21 mouse cellular contexts compared by ENCODE assay signal in the genomic region with DNA sequence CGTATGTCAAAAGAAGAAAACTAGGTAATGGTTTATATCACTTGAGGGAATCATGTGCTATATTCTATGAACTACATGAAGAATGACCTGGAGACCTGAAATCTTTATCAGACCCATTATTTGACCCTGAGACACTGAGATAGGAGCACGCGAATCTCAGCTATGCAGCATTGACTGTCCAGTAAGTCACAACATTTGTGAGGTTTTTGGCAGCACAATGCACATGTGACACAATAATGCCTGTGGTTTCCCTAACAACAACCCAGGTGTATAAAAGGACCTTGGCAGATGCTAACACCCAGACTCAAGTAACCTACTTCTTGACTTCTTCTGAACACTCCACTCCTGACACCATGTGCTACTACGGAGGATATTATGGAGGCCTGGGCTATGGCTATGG. TPM values are rescaled to one million over a fixed set of nuclear protein-coding genes. Genes with fewer than 3 reads are reported as not detected.
A peak's percentile ranks its signal among the peaks of the same experiment; 100 is the strongest.
DNase-seq lines count a peak whose midpoint lies in the region; ATAC-seq and TF ChIP-seq lines count a peak whose summit lies in the region.
"Had no signal": no experiment of that assay in that cellular context is flagged by ENCODE, and none has a peak within 500 bp of the region (broad histone marks: within the 10 kb centered on the region; RNA-seq: fewer than 3 reads in every experiment).

A gene (plus strand): TSS at position 301 of the 400 bp plus-strand sequence.

- H3K36me3 ChIP-seq in midbrain, embryonic 11.5 days (ENCODE audit: control insufficient read depth, insufficient read depth, low read length) = no peaks in the 10 kb centered on the region
- H3K36me3 ChIP-seq in midbrain, embryonic 14.5 days (ENCODE audit: control insufficient read depth, insufficient read depth, low read length) = no peaks in the 10 kb centered on the region
- no peaks in the 10 kb centered on the region for H3K36me3 ChIP-seq in testis, adult 2 months (ENCODE audit: control insufficient read depth, insufficient read depth, low read length)
- H3K36me3 ChIP-seq: G1E had no signal

- H3K9ac ChIP-seq in midbrain, embryonic 11.5 days (ENCODE audit: low read length) = no peak within 1 kb of the TSS
- H3K9ac ChIP-seq in midbrain, embryonic 14.5 days (replicated peaks; ENCODE audit: low read length) = no peak within 1 kb of the TSS

- H3K27ac ChIP-seq in midbrain, embryonic 11.5 days (ENCODE audit: low read depth, low read length) = no peak within 1 kb of the TSS
- no peak within 1 kb of the TSS for H3K27ac ChIP-seq in midbrain, embryonic 14.5 days (replicated peaks; ENCODE audit: low read depth, low read length)
- H3K27ac ChIP-seq in testis, adult 2 months (ENCODE audit: control insufficient read depth, insufficient read depth, low read depth, low read length) = no peak within 1 kb of the TSS

- no peaks in the 10 kb centered on the region for H3K4me1 ChIP-seq in midbrain, embryonic 11.5 days (ENCODE audit: control insufficient read depth, insufficient read depth, low read length)
- no peaks in the 10 kb centered on the region for H3K4me1 ChIP-seq in midbrain, embryonic 14.5 days (ENCODE audit: control insufficient read depth, insufficient read depth, low read length)
- no peaks in the 10 kb centered on the region for H3K4me1 ChIP-seq in testis, adult 2 months (ENCODE audit: control insufficient read depth, insufficient read depth, low read length)

- peak; percentile 41 for DNase-seq in midbrain, embryonic 11.5 days (ENCODE audit: low spot score, missing footprints)
- DNase-seq in midbrain, embryonic 14.5 days = no peak
- no peak for DNase-seq in testis, postnatal 14 days (ENCODE audit: low spot score)
- DNase-seq: adrenal gland, adult 2 months; adrenal gland, adult 8-10 months; adrenal gland, postnatal 10 days; adrenal gland, postnatal 14 days; adrenal gland, postnatal 25 days; adrenal gland, postnatal 36 days; B cell, adult 2 months; cerebellum, adult 11 months; cerebellum, adult 11-12 months; cerebellum, adult 18-20 months had no signal

- WGBS in midbrain, embryonic 11.5 days = 91% methylated on average over 4 of the region's 4 CpGs
- WGBS in midbrain, embryonic 14.5 days = 91% methylated on average over 4 of the region's 4 CpGs

- no peak for TF ChIP-seq CTCF in testis, adult 2 months (IDR thresholded peaks at IDR 0.05; ENCODE audit: control insufficient read depth, insufficient read depth, insufficient replicate concordance, low read depth, low read length)

- no peaks in the 10 kb centered on the region for H3K27me3 ChIP-seq in midbrain, embryonic 11.5 days (ENCODE audit: control insufficient read depth, insufficient read depth, low read length)
- H3K27me3 ChIP-seq in midbrain, embryonic 14.5 days (ENCODE audit: control insufficient read depth, insufficient read depth, low read length) = no peaks in the 10 kb centered on the region
- no peaks in the 10 kb centered on the region for H3K27me3 ChIP-seq in testis, adult 2 months (ENCODE audit: control insufficient read depth, insufficient read depth, low read length)
- H3K27me3 ChIP-seq: CH12.LX, Patski had no signal

- no peak for ATAC-seq in midbrain, embryonic 11.5 days (ENCODE audit: low FRiP score)
- no peak for ATAC-seq in midbrain, embryonic 14.5 days (ENCODE audit: low FRiP score, low TSS enrichment)
- ATAC-seq: activated CD4-positive, CD25-positive, alpha-beta regulatory T cell, adult 4 months; CD4-positive, CD25-positive, alpha-beta regulatory T cell, adult 4 months; Patski had no signal

- no peak for TF ChIP-seq POLR2A in testis, adult 2 months (IDR thresholded peaks at IDR 0.05; ENCODE audit: control insufficient read depth, low read depth, low read length)

- H3K9me3 ChIP-seq in midbrain, embryonic 11.5 days (ENCODE audit: control insufficient read depth, low read length) = no peaks in the 10 kb centered on the region
- H3K9me3 ChIP-seq in midbrain, embryonic 14.5 days (ENCODE audit: control insufficient read depth, low read length) = no peaks in the 10 kb centered on the region

- no peak within 1 kb of the TSS for H3K4me2 ChIP-seq in midbrain, embryonic 11.5 days
- no peak within 1 kb of the TSS for H3K4me2 ChIP-seq in midbrain, embryonic 14.5 days (ENCODE audit: low read length)

- no peak within 1 kb of the TSS for H3K4me3 ChIP-seq in midbrain, embryonic 11.5 days (ENCODE audit: low read depth, low read length)
- no peak within 1 kb of the TSS for H3K4me3 ChIP-seq in midbrain, embryonic 14.5 days (replicated peaks; ENCODE audit: low read depth, low read length)
- H3K4me3 ChIP-seq in testis, adult 2 months (ENCODE audit: control insufficient read depth, low read depth, low read length) = peak within 1 kb of the TSS; percentile 86

RNA-seq across cellular contexts. Expression of the gene that starts here (rescaled TPM):
- not detected in 2 replicates for polyA plus RNA-seq in midbrain, embryonic 11.5 days (2014; fragmentation: Nextera tagmentation; extraction: Ambion mirVana)
- polyA plus RNA-seq in midbrain, embryonic 14.5 days (2014; fragmentation: Nextera tagmentation; extraction: Ambion mirVana) = not detected in 2 replicates
- polyA plus RNA-seq in testis, adult 2 months (2012; rRNA removed) = 8.4 and 15.0 TPM in 2 replicates
- polyA plus RNA-seq: activated CD4-positive, CD25-positive, alpha-beta regulatory T cell, adult 4 months; adrenal gland, adult 2 months; brain, embryonic 14.5 days; C2C12; CD4-positive, CD25-positive, alpha-beta regulatory T cell, adult 4 months; G1E; Patski had no signal

Comparison
In these comparisons a context has a peak if more than half of its experiments do, and no peak if none do; other contexts are left out.
1. Peak in DNase-seq in midbrain, embryonic 11.5 days; RNA of the gene not detected or under 1 TPM.